Mouse (Mus musculus) MEL (cell line): ENCODE data around the gene Map3k21. TPM values are rescaled to one million over a fixed set of nuclear protein-coding genes. Genes with fewer than 3 reads are reported as not detected.

ENCODE experiments used
- DNase-seq: peaks from one replicate; pipeline ENCODE4 v3.0.0; 2011; ENCODE audit warnings: low read depth, low spot score
- H3K27ac ChIP-seq: 2 replicates; pipeline ENCODE4 v1.5.1; 2012; ENCODE audit warnings: low read depth, mild to moderate bottlenecking, control low read depth, low read length, moderate library complexity; ENCODE audit not compliant: control insufficient read depth
- H3K27me3 ChIP-seq, 2 experiments: fragments of 150-350 bp in 1 of 2; sonication (generic) in 1 of 2; 2 replicates each; pipeline ENCODE4 v1.6.1; 2012; ENCODE audit warnings: low read length in 2 of 2, mild to moderate bottlenecking in 2 of 2, improper control_type of control experiment in 1 of 2, moderate library complexity in 1 of 2; ENCODE audit not compliant: insufficient read depth in 2 of 2, control insufficient read depth in 1 of 2
- H3K36me3 ChIP-seq, 2 experiments: 2 replicates each; pipeline ENCODE4 v1.6.1; 2012 to 2014; ENCODE audit warnings: low read length in 2 of 2, improper control_type of control experiment in 1 of 2, inconsistent platforms in 1 of 2, mild to moderate bottlenecking in 1 of 2; ENCODE audit not compliant: insufficient read depth in 2 of 2, control insufficient read depth in 1 of 2
- H3K4me1 ChIP-seq, 2 experiments: fragments of 150-350 bp in 1 of 2; sonication (generic) in 1 of 2; 2 replicates each; pipeline ENCODE4 v1.6.1; 2012; ENCODE audit warnings: low read length in 2 of 2, improper control_type of control experiment in 1 of 2, mild to moderate bottlenecking in 1 of 2; ENCODE audit not compliant: insufficient read depth in 2 of 2, control insufficient read depth in 1 of 2
- H3K4me3 ChIP-seq, 2 experiments: fragments of 150-350 bp in 1 of 2; sonication (generic) in 1 of 2; 2 replicates each; pipeline ENCODE4 v1.5.1; 2012; ENCODE audit warnings: low read depth in 2 of 2, low read length in 2 of 2, mild to moderate bottlenecking in 2 of 2, moderate library complexity in 2 of 2, control low read depth in 1 of 2, improper control_type of control experiment in 1 of 2; ENCODE audit not compliant: control insufficient read depth in 1 of 2, insufficient read depth in 1 of 2
- H3K79me2 ChIP-seq: 2 replicates; pipeline ENCODE4 v1.6.1; 2012; ENCODE audit warnings: mild to moderate bottlenecking, low read length, moderate library complexity; ENCODE audit not compliant: control insufficient read depth, poor library complexity, insufficient read depth
- H3K9ac ChIP-seq: 2 replicates; pipeline ENCODE4 v1.6.1; 2012; ENCODE audit warnings: low read depth, mild to moderate bottlenecking, control low read depth, low read length, moderate library complexity; ENCODE audit not compliant: control insufficient read depth, poor library complexity, severe bottlenecking
- H3K9me3 ChIP-seq: fragments of 150-350 bp; sonication (generic); replicated peaks from 2 replicates; pipeline ENCODE4 v1.6.1; 2012; ENCODE audit warnings: mild to moderate bottlenecking, low read length, improper control_type of control experiment, moderate library complexity; ENCODE audit not compliant: insufficient read depth
- BHLHE40 ChIP-seq: IDR thresholded peaks from 2 replicates; pipeline ENCODE4 v1.6.1; 2012; ENCODE audit warnings: low read depth, mild to moderate bottlenecking, inconsistent platforms, low read length, improper control_type of control experiment, borderline replicate concordance
- CTCF ChIP-seq, 3 experiments: IDR thresholded peaks in 2 of 3; conservative IDR thresholded peaks in 1 of 3; 2 replicates each; pipeline ENCODE4 v1.5.1; 2011 to 2012; ENCODE audit warnings: low read length in 3 of 3, low read depth in 2 of 3, mild to moderate bottlenecking in 2 of 3, improper control_type of control experiment in 1 of 3, inconsistent platforms in 1 of 3, mixed read lengths in 1 of 3, moderate library complexity in 1 of 3; ENCODE audit not compliant: control insufficient read depth in 1 of 3, insufficient read depth in 1 of 3, poor library complexity in 1 of 3, severe bottlenecking in 1 of 3
- ETS1 ChIP-seq: IDR thresholded peaks from 2 replicates; pipeline ENCODE4 v1.6.1; 2012; ENCODE audit warnings: low read depth, mild to moderate bottlenecking, inconsistent platforms, low read length, improper control_type of control experiment, moderate library complexity
- GABPA ChIP-seq: IDR thresholded peaks from 2 replicates; pipeline ENCODE4 v1.6.1; 2012; ENCODE audit warnings: low read depth, mild to moderate bottlenecking, inconsistent platforms, low read length, improper control_type of control experiment, moderate library complexity
- GATA1 ChIP-seq: IDR thresholded peaks from 2 replicates; pipeline ENCODE4 v1.6.1; 2011; ENCODE audit warnings: low read depth, low read length, improper control_type of control experiment
- HCFC1 ChIP-seq: IDR thresholded peaks from 2 replicates; pipeline ENCODE4 v1.6.1; 2012; ENCODE audit warnings: low read depth, mild to moderate bottlenecking, inconsistent platforms, low read length, improper control_type of control experiment, moderate library complexity
- KAT2A ChIP-seq: conservative IDR thresholded peaks from 2 replicates; pipeline ENCODE4 v1.6.1; 2012; ENCODE audit warnings: low read depth, low read length, improper control_type of control experiment, inconsistent platforms
- MAFK ChIP-seq: IDR thresholded peaks from 2 replicates; pipeline ENCODE4 v1.6.1; 2011; ENCODE audit warnings: low read depth, mild to moderate bottlenecking, low read length, improper control_type of control experiment, borderline replicate concordance
- MAX ChIP-seq: IDR thresholded peaks from 2 replicates; pipeline ENCODE4 v1.6.1; 2011; ENCODE audit warnings: low read length, improper control_type of control experiment
- MAZ ChIP-seq: IDR thresholded peaks from 2 replicates; pipeline ENCODE4 v1.6.1; 2012; ENCODE audit warnings: low read depth, mild to moderate bottlenecking, inconsistent platforms, low read length, improper control_type of control experiment
- MEF2A ChIP-seq: IDR thresholded peaks from 2 replicates; pipeline ENCODE4 v1.6.1; 2014; ENCODE audit warnings: low read depth, mild to moderate bottlenecking, inconsistent platforms, low read length, improper control_type of control experiment; ENCODE audit not compliant: poor library complexity, insufficient replicate concordance, severe bottlenecking; ENCODE audit errors: extremely low read depth
- MYC ChIP-seq: IDR thresholded peaks from 2 replicates; pipeline ENCODE4 v1.6.1; 2011; ENCODE audit warnings: low read depth, mild to moderate bottlenecking, low read length, improper control_type of control experiment, moderate library complexity
- NELFE ChIP-seq: IDR thresholded peaks from 2 replicates; pipeline ENCODE4 v1.6.1; 2011; ENCODE audit warnings: low read depth, low read length, improper control_type of control experiment
- NRF1 ChIP-seq: IDR thresholded peaks from 2 replicates; pipeline ENCODE4 v1.6.1; 2014; ENCODE audit warnings: low read depth, mild to moderate bottlenecking, inconsistent platforms, low read length, improper control_type of control experiment, moderate library complexity; ENCODE audit not compliant: poor library complexity, insufficient read depth, severe bottlenecking
- POLR2AphosphoS2 ChIP-seq: IDR thresholded peaks from 2 replicates; pipeline ENCODE4 v1.6.1; 2011; ENCODE audit warnings: low read length, improper control_type of control experiment
- POLR2AphosphoS5 ChIP-seq: IDR thresholded peaks from 2 replicates; pipeline ENCODE4 v1.6.1; 2012; ENCODE audit warnings: low read depth, borderline replicate concordance, mild to moderate bottlenecking, inconsistent platforms, low read length, moderate library complexity, mixed read lengths
- RAD21 ChIP-seq: IDR thresholded peaks from 2 replicates; pipeline ENCODE4 v1.6.1; 2011; ENCODE audit warnings: mild to moderate bottlenecking, low read depth, low read length, improper control_type of control experiment
- RCOR1 ChIP-seq: IDR thresholded peaks from 2 replicates; pipeline ENCODE4 v1.6.1; 2012; ENCODE audit warnings: low read depth, mild to moderate bottlenecking, inconsistent platforms, low read length, improper control_type of control experiment
- SMC3 ChIP-seq: IDR thresholded peaks from 2 replicates; pipeline ENCODE4 v1.6.1; 2011; ENCODE audit warnings: low read depth, low read length, improper control_type of control experiment
- TBP ChIP-seq: IDR thresholded peaks from 2 replicates; pipeline ENCODE4 v1.8.0; 2011; ENCODE audit warnings: low read depth, low read length, improper control_type of control experiment
- UBTF ChIP-seq: IDR thresholded peaks from 2 replicates; pipeline ENCODE4 v1.6.1; 2012; ENCODE audit warnings: low read depth, mild to moderate bottlenecking, inconsistent platforms, low read length, improper control_type of control experiment, moderate library complexity, borderline replicate concordance; ENCODE audit not compliant: insufficient read depth
- USF1 ChIP-seq: IDR thresholded peaks from 2 replicates; pipeline ENCODE4 v1.6.1; 2014; ENCODE audit warnings: low read depth, mild to moderate bottlenecking, inconsistent platforms, low read length, improper control_type of control experiment, moderate library complexity
- USF2 ChIP-seq, 2 experiments: IDR thresholded peaks; 2 replicates each; pipeline ENCODE4 v1.6.1; 2011 to 2012; ENCODE audit warnings: improper control_type of control experiment in 2 of 2, low read length in 2 of 2, borderline replicate concordance in 1 of 2, inconsistent platforms in 1 of 2, low read depth in 1 of 2, mild to moderate bottlenecking in 1 of 2; ENCODE audit not compliant: insufficient read depth in 1 of 2
- ZC3H11A ChIP-seq: IDR thresholded peaks from 2 replicates; pipeline ENCODE4 v1.6.1; 2012; ENCODE audit warnings: low read depth, mild to moderate bottlenecking, inconsistent platforms, low read length, improper control_type of control experiment
- ZKSCAN1 ChIP-seq: IDR thresholded peaks from 2 replicates; pipeline ENCODE4 v1.6.1; 2012; ENCODE audit warnings: low read depth, mild to moderate bottlenecking, inconsistent platforms, low read length, improper control_type of control experiment, moderate library complexity
- ZMIZ1 ChIP-seq: IDR thresholded peaks from 2 replicates; pipeline ENCODE4 v1.6.1; 2012; ENCODE audit warnings: low read depth, mild to moderate bottlenecking, inconsistent platforms, low read length, improper control_type of control experiment, moderate library complexity
- ZNF384 ChIP-seq: IDR thresholded peaks from 2 replicates; pipeline ENCODE4 v1.6.1; 2012; ENCODE audit warnings: low read depth, mild to moderate bottlenecking, inconsistent platforms, low read length, improper control_type of control experiment
- polyA plus RNA-seq, 2 experiments: library from polyadenylated mRNA; stranded (reverse) in 1 of 2; unstranded in 1 of 2; fragments of >175 nt in 1 of 2; fragments of >200 nt in 1 of 2; gene quantifications; 2 replicates each; pipeline versions ENCODE4 v1.2.1 to v1.2.4; 2012; ENCODE audit warnings: low replicate concordance in 2 of 2, low read depth in 1 of 2; ENCODE audit not compliant: insufficient read length in 2 of 2, insufficient read depth in 1 of 2, missing spikeins in 1 of 2
- total RNA-seq: library from RNA; depleted of rRNA; stranded (reverse); fragments of 300-350 nt; gene quantifications from 2 replicates; pipeline ENCODE4 v1.2.3, GENCODE M21; 2012

Gene Map3k21
- total and polyA plus RNA-seq, 3 experiments, result not detected

DNA sequence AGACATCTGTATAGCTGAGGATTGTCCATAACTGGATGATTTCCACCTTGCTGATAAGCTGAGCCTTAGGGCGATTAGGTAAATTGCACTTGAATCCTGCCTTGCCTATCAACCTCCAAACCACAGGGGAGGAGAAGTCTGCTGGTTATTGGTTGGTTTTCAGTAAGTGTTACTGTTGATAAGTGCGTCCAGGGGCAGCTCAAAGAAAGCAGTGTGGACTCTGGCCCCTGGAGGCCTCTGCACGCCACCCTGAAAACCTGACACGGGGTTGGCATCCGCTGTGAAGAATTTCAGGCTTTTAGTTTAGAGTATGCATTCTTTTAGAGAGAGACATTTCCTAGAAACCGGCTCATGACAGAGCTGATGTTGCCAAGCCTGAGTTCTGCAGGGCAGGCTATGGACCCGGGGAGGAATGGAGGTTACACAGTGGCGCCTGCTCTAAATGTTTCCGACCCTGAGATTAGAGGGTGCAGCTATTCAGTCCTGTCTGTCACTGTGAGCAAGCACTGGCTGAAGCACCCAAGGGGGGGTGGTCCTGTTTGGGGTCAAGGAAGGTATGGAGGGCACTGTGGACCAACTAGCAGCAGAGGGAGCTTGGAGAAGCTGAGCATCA lies 38.6 kb downstream of the Map3k21 start:
- Histone ChIP-seq H3K27ac (no peak overlapping the region), H3K9me3 (no peaks in the 10 kb centered on the region), H3K4me1 (no peaks in the 10 kb centered on the region), H3K9ac (no peak overlapping the region), H3K27me3 (no peaks in the 10 kb centered on the region), H3K79me2 (no peaks in the 10 kb centered on the region), H3K4me3 (no peak overlapping the region), H3K36me3 (no peaks in the 10 kb centered on the region)
- no peak for TF ChIP-seq MAZ
- no peak for TF ChIP-seq UBTF
- no peak for TF ChIP-seq ETS1
- TF ChIP-seq GATA1, result no peak
- no peak for TF ChIP-seq ZKSCAN1
- TF ChIP-seq MYC, result no peak
- no peak for TF ChIP-seq TBP
- TF ChIP-seq SMC3, result no peak
- no peak for TF ChIP-seq ZC3H11A
- no peak for TF ChIP-seq POLR2AphosphoS2
- no peak for DNase-seq

DNA sequence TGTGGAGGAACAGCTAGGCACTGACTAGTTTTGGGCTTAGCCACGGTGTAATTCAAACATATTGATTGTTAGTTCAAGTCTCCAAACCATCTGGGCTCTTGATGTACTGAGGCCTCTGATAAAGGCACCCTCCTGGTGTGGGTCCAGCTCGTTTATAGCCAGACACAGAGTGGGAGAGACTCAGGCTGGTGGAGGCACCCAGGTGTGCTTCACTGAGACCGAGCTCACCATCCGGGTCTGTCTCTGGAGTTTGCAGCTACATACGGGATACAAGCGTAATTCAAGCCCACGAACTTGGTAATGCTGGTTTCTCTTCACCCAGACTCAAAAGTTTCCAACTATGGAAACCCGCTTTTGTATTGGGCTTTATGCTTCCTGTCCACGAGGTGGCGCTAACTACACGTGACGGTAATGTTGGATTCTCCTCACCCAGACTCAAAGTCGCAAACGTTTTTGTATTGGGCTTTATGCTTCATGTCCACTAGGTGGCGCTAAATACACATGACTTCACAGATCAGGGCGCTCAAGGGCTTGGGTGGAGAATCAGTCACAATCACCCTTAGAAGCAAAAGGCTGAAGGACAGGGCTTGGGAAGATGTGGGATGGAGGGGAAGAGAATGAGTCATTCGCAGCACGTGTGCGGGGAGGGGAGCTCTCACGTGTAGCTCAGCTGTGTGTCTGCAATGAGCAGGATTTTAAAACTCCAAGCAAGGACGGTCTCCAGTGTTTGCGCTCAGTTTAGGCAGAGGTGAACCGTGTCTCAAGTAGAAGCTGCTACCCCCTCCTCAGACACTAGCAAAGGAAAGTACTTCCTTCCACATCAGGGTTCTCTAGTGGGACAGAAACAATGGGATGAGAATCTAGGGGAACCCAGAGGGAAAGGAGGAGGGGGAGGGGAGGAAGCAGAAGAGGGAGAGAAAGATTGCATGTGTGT lies 40.0 kb downstream of the Map3k21 start:
- no peak overlapping the region for H3K27ac ChIP-seq

More for the DNA sequence above, 40.0 kb downstream of the Map3k21 start:
- DNase-seq, result peak; percentile 87
- Histone ChIP-seq H3K79me2 (no peaks in the 10 kb centered on the region), H3K4me3 (no peak overlapping the region), H3K27me3 (no peaks in the 10 kb centered on the region), H3K9me3 (no peaks in the 10 kb centered on the region), H3K4me1 (no peaks in the 10 kb centered on the region), H3K9ac (no peak overlapping the region), H3K36me3 (no peaks in the 10 kb centered on the region)
- TF ChIP-seq MEF2A, result no peak
- TF ChIP-seq ZKSCAN1, result no peak
- no peak for TF ChIP-seq HCFC1
- no peak for TF ChIP-seq ZMIZ1
- TF ChIP-seq RCOR1, result no peak
- TF ChIP-seq USF2 (IDR thresholded peaks at IDR 0.05; ENCODE audit: borderline replicate concordance in 1 of 2, insufficient read depth in 1 of 2, low read depth in 1 of 2, low read length in 2 of 2), result no peak
- TF ChIP-seq MAX, result peak; percentile 77; the same call in 1 of the 2 replicates
- no peak for TF ChIP-seq ZNF384
- no peak for TF ChIP-seq GABPA
- TF ChIP-seq NELFE, result no peak
- TF ChIP-seq MAFK, result no peak
- TF ChIP-seq BHLHE40, result peak; percentile 75; the same call in 1 of the 2 replicates
- TF ChIP-seq ZC3H11A, result peak; percentile 53
- no peak for TF ChIP-seq POLR2AphosphoS5
- no peak for TF ChIP-seq TBP
- TF ChIP-seq RAD21, result peak; percentile 87
- peak; percentile 61 for TF ChIP-seq USF1
- TF ChIP-seq KAT2A, result no peak
- peak; percentile 71 to 99 (median 88) for TF ChIP-seq CTCF (IDR thresholded peaks at IDR 0.05 in 2 of 3, conservative IDR thresholded peaks at IDR 0.05 in 1 of 3; ENCODE audit: control insufficient read depth in 1 of 3, insufficient read depth in 1 of 3, low read depth in 2 of 3, low read length in 3 of 3, poor library complexity in 1 of 3, severe bottlenecking in 1 of 3)
- TF ChIP-seq NRF1, result no peak
- TF ChIP-seq GATA1, result no peak
- peak; percentile 49; the same call in 1 of the 2 replicates for TF ChIP-seq MYC
- no peak for TF ChIP-seq UBTF
- TF ChIP-seq SMC3, result peak; percentile 82
